Mouse (Mus musculus): ENCODE results near the gene Glod4.

DNA sequence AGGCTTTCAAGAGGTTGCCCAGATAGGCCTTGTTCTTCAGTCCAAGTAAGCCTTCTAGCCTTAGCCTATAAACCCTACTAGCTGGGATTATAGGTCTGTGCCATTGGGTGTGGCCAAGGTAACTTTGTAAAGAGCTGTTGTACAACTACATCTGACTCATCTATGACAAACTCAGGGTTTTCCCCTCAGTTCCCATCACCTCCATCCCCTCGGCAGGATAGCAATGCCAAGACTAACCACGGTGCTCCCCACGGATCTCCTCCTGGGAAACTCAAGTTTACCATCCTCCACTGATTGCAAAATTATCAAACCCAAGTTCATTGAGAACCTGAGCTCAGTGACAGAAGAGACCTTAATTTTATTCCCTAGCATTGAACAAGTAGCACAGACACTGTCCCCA is 7.4 kb downstream of the Glod4 start:
- TF ChIP-seq POLR2A (IDR thresholded peaks at IDR 0.05; ENCODE audit: low read depth, low read length) (no peak), CTCF (conservative IDR thresholded peaks at IDR 0.05; ENCODE audit: insufficient read depth, insufficient read length, low read depth, low read length) (no peak)

Data from kidney, adult 2 months (tissue).